Mouse (Mus musculus): ENCODE measurements around the gene Krt84.
A peak's percentile ranks its signal among the peaks of the same experiment; 100 is the strongest.
"Not testable (repeated sequence)": the region's sequence is repeated elsewhere in the genome, so short reads cannot be mapped to it uniquely, and the experiment has no call there.

Gene Krt84

GRCm38 (mm10) chr15:101532720-101533119 lies at the start of gene Krt84:
Gene Krt84, minus strand, starts transcription at chr15:101532820.
- no peak for DNase-seq (ENCODE audit: low spot score)

- DNase-seq (ENCODE audit: low spot score) = no peak
These were observed 49.1 kb upstream of the Krt84 start for GRCm38 (mm10) chr15:101581701-101582100.

- no peak for DNase-seq (ENCODE audit: low spot score)
These were observed 42.9 kb upstream of the Krt84 start for GRCm38 (mm10) chr15:101575506-101575905.

GRCm38 (mm10) chr15:101573796-101574345 lies 41.3 kb upstream of the Krt84 start, which contains the start of gene Krt75:
Gene Krt75, minus strand, starts transcription at chr15:101573904.
- DNase-seq (ENCODE audit: low spot score) = no peak

GRCm38 (mm10) chr15:101567780-101568179 lies 35.2 kb upstream of the Krt84 start:
- DNase-seq (ENCODE audit: low spot score) = no peak

GRCm38 (mm10) chr15:101562850-101563249 lies 30.2 kb upstream of the Krt84 start, which contains the start of gene Krt90:
Gene Krt90, minus strand, starts transcription at chr15:101562950.
- DNase-seq (ENCODE audit: low spot score) = no peak

- DNase-seq (ENCODE audit: low spot score) = peak; percentile 73
These were observed 25.5 kb upstream of the Krt84 start for GRCm38 (mm10) chr15:101558034-101558646.

GRCm38 (mm10) chr15:101553169-101553568 lies 20.5 kb upstream of the Krt84 start:
- peak; percentile 72 for DNase-seq (ENCODE audit: low spot score)

- no peak for DNase-seq (ENCODE audit: low spot score)
These were observed 19.6 kb upstream of the Krt84 start for GRCm38 (mm10) chr15:101552188-101552587.

GRCm38 (mm10) chr15:101550567-101550966 lies 17.9 kb upstream of the Krt84 start, which contains the start of gene Krt82:
Gene Krt82, minus strand, starts transcription at chr15:101550667.
- no peak for DNase-seq (ENCODE audit: low spot score)

GRCm38 (mm10) chr15:101544478-101544877 lies 11.9 kb upstream of the Krt84 start:
- no peak for DNase-seq (ENCODE audit: low spot score)

- no peak for DNase-seq (ENCODE audit: low spot score)
These were observed 9.9 kb upstream of the Krt84 start for GRCm38 (mm10) chr15:101542543-101542942.

- no peak for DNase-seq (ENCODE audit: low spot score)
These were observed 5.9 kb upstream of the Krt84 start for GRCm38 (mm10) chr15:101538580-101538900.

GRCm38 (mm10) chr15:101537864-101538579 lies 5.4 kb upstream of the Krt84 start:
- DNase-seq (ENCODE audit: low spot score) = no peak

GRCm38 (mm10) chr15:101536054-101536850 lies 3.6 kb upstream of the Krt84 start:
- no peak for DNase-seq (ENCODE audit: low spot score)

- no peak for DNase-seq (ENCODE audit: low spot score)
These were observed 9.9 kb downstream of the Krt84 start for GRCm38 (mm10) chr15:101522556-101523232.

- DNase-seq (ENCODE audit: low spot score) = peak; percentile 85
These were observed 12.8 kb downstream of the Krt84 start for GRCm38 (mm10) chr15:101519792-101520191.

- DNase-seq (ENCODE audit: low spot score) = not testable (repeated sequence)
These were observed 15.5 kb downstream of the Krt84 start, which contains the start of gene Gm49425 for GRCm38 (mm10) chr15:101517161-101517560. Gene Gm49425, minus strand, starts transcription at chr15:101517261.

GRCm38 (mm10) chr15:101508247-101508646 lies 24.4 kb downstream of the Krt84 start:
- no peak for DNase-seq (ENCODE audit: low spot score)

- peak; percentile 15 for DNase-seq (ENCODE audit: low spot score)
These were observed 25.5 kb downstream of the Krt84 start for GRCm38 (mm10) chr15:101506896-101507758.

- peak; percentile 63 for DNase-seq (ENCODE audit: low spot score)
These were observed 35.4 kb downstream of the Krt84 start for GRCm38 (mm10) chr15:101497181-101497580.
